Mouse (Mus musculus) heart, postnatal 25 days (tissue): Measurements from ENCODE around the gene Vmn2r91. TPM values are rescaled to one million over a fixed set of nuclear protein-coding genes. Genes with fewer than 3 reads are reported as not detected.
"Not testable (repeated sequence)": the region's sequence is repeated elsewhere in the genome, so short reads cannot be mapped to it uniquely, and the experiment has no call there.

Experiments used
- DNase-seq: peaks from one replicate; pipeline ENCODE4 v3.0.0; 2022; ENCODE audit warnings: low spot score
- intact Hi-C: fragments of 180-260 bp; cut with DNase I; formaldehyde crosslinking; loops from one replicate; pipeline ENCODE4 v1.15.1; 2025
- total RNA-seq, 2 experiments: library from RNA; stranded (reverse); gene quantifications; 2 replicates each; pipeline ENCODE4 v1.2.3; 2021

Gene Vmn2r91
- not detected for total RNA-seq

DNA sequence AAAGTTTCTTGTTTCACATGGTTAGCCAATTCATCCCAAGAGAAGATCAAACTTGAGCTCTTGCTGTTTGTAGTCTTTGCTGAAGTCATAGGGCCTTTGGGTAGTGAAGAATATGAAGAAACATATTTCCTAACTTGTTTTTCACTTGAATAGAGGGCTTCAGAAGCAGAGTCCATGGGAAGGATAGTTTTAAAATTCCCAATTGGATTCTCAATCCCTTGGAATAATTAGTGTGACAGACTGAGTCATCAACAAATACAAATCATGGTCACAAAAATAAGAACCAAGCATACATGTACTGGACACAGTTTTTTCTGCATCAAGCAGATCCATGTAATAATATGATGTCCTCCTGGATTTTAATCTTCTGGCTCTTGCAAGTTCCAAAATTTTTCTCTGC, at the start of gene Vmn2r91:
Gene Vmn2r91, plus strand, starts transcription at position 301 of the 400 bp plus-strand sequence.
- DNase-seq, intact Hi-C loops: not testable (repeated sequence)

DNA sequence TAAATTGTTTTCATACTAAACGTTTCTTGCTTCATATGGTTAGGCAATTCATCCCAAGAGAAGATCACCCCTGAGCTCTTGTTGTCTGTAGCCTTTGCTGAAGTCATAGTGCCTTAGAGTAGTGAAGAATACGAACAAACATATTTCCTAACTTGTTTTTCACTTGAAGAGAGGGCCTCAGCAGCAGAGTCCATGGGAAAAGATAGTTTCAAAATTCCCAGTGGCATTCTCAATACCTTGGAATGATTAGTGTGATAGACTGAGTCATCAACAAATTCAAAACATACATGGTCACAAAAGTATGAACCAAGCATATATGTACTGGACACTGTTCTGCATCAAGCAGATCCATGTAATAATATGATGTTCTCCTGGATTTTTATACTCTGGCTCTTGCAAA, 35.7 kb upstream of the Vmn2r91 start, which contains the start of gene Vmn2r124:
Gene Vmn2r124, plus strand, starts transcription at position 301 of the 400 bp plus-strand sequence.
- DNase-seq, result no peak
- intact Hi-C loops, result no loop called here

- intact Hi-C loops, result not testable (repeated sequence)
Measured at GRCm38 (mm10) chr17:18095626-18096025, 10.8 kb downstream of the Vmn2r91 start.

GRCm38 (mm10) chr17:18102265-18102664, 17.4 kb downstream of the Vmn2r91 start:
- intact Hi-C loops, result loop anchor here (5.0 kb wide), 1 partner anchor 70 kb away; no protein-coding TSS in a partner anchor
- not testable (repeated sequence) for DNase-seq

More at GRCm38 (mm10) chr17:18095626-18096025, 10.8 kb downstream of the Vmn2r91 start:
- not testable (repeated sequence) for DNase-seq

- intact Hi-C loops, DNase-seq: not testable (repeated sequence)
Measured at GRCm38 (mm10) chr17:18151587-18151986, 66.8 kb downstream of the Vmn2r91 start, which contains the start of gene Vmn2r92. Gene Vmn2r92, plus strand, starts transcription at chr17:18151887.

- intact Hi-C loops, result not testable (repeated sequence)
Measured at GRCm38 (mm10) chr17:18161194-18161593, 76.4 kb downstream of the Vmn2r91 start.

More at GRCm38 (mm10) chr17:18161194-18161593, 76.4 kb downstream of the Vmn2r91 start:
- not testable (repeated sequence) for DNase-seq

Other genes with a start within 250 kb of the Vmn2r91 start
- under 1 TPM; 0.45 to 0.55 TPM for gene Has1, start 229.8 kb upstream of the Vmn2r91 start, total RNA-seq
- under 1 TPM in 1 of 2 experiments, not detected in 1; 0.18 TPM for gene Fpr1, start 201.1 kb upstream of the Vmn2r91 start, total RNA-seq
- not detected for gene Fpr2, start 197.2 kb upstream of the Vmn2r91 start, total RNA-seq
- gene Fpr3, start 197.2 kb upstream of the Vmn2r91 start, total RNA-seq, result not detected
- gene Fpr-rs4, start 63.3 kb upstream of the Vmn2r91 start, total RNA-seq, result not detected
- gene Vmn2r124, start 35.6 kb upstream of the Vmn2r91 start, total RNA-seq, result not detected
- gene Vmn2r92, start 66.9 kb downstream of the Vmn2r91 start, total RNA-seq, result not detected
- gene Vmn2r94, start 192.7 kb downstream of the Vmn2r91 start, total RNA-seq, result not detected
- not detected for gene Vmn2r93, start 213.1 kb downstream of the Vmn2r91 start, total RNA-seq